Mouse (Mus musculus) kidney, adult 2 months (tissue): ENCODE data around the gene Cdh13.

Experiments used
- CTCF ChIP-seq: fragments of 200-500 bp; conservative IDR thresholded peaks from 2 replicates; pipeline ENCODE4 v1.5.1; 2011; ENCODE audit warnings: low read depth, mild to moderate bottlenecking, control low read depth, low read length, moderate library complexity, mixed read lengths; ENCODE audit not compliant: insufficient read depth, insufficient read length
- POLR2A ChIP-seq: fragments of 200-500 bp; IDR thresholded peaks from one replicate; pipeline ENCODE4 v1.6.1; 2011; ENCODE audit warnings: low read depth, low read length, control low read depth

DNA sequence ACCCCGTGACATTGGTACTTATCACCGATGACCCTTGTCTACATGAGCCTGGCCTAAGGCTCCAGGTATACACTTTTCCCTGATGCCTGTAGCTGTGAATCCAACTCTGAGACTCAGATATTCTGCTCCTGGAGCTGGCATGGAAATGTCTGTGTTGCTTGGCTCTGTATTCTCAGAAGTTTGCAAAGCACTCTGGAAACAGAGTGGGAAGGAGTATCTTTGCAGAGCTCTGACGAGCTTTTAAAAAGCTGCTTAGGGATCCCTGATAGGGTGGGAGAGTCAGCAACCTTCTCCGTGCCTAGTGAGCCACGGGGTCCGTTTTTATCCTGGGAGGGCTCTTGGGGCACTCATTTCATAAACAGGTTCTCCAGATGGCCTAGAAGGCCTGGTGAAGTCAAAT is 526.1 kb downstream of the Cdh13 start:
- TF ChIP-seq CTCF (no peak), POLR2A (no peak)
